20 mouse cellular contexts compared by ENCODE assay signal in the genomic region with DNA sequence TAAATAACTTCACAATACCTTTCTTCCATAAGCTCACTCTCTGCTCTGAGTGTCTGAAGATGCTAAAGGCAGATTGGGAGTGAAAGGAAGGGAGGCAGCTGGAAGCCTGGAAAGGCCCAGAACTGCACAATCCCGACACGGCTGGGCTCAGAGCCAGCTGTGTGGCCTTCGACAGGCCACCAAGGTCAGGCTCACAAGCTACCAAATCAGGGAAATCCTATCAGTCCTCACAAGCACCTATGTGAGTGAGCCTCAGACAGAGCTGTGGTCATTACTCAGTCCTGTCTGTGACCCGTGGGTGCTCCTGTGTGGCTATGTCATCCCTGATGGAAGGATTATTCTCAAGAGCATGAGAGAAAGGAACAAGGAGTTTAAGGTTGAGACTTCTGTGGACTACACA. TPM values are rescaled to one million over a fixed set of nuclear protein-coding genes. Genes with fewer than 3 reads are reported as not detected.
DNase-seq lines count a peak whose midpoint lies in the region; ATAC-seq and TF ChIP-seq lines count a peak whose summit lies in the region.
"Had no signal": no experiment of that assay in that cellular context is flagged by ENCODE, and none has a peak within 500 bp of the region (broad histone marks: within the 10 kb centered on the region; RNA-seq: fewer than 3 reads in every experiment).

No protein-coding gene starts in this region.

- intact Hi-C loops in heart, adult 2 months (cut with DNase I) = no loop called here
- intact Hi-C loops in heart, postnatal 25 days (cut with DNase I) = no loop called here

- H3K27ac ChIP-seq in heart, adult 2 months = 0 out of 2 replicates have a peak overlapping the region, but pooled peaks have one; percentile 18
- H3K27ac ChIP-seq in heart, postnatal 0 days (ENCODE audit: low read depth) = peak overlapping the region; percentile 21
- H3K27ac ChIP-seq in cerebellum, adult 2 months (ENCODE audit: insufficient read depth, low read length) = no peak overlapping the region
- H3K27ac ChIP-seq in intestine, embryonic 15.5 days = no peak overlapping the region
- H3K27ac ChIP-seq: embryonic facial prominence, embryonic 10.5 days; forebrain, embryonic 13.5 days; hindbrain, embryonic 10.5 days; kidney, embryonic 15.5 days; layer of hippocampus, adult 2 months; limb, embryonic 10.5 days; midbrain, embryonic 15.5 days had no signal

- peaks cover 14% of the 10 kb centered on the region for H3K36me3 ChIP-seq in heart, adult 2 months (ENCODE audit: control insufficient read depth, insufficient read depth, low read length)
- H3K36me3 ChIP-seq in heart, postnatal 0 days (replicated peaks; ENCODE audit: control insufficient read depth, insufficient read depth, low read length) = peaks cover 5% of the 10 kb centered on the region; the same call in 1 of the 2 replicates
- H3K36me3 ChIP-seq in intestine, embryonic 15.5 days = no peaks in the 10 kb centered on the region
- H3K36me3 ChIP-seq: kidney, embryonic 15.5 days; midbrain, embryonic 15.5 days had no signal

- no peak for TF ChIP-seq EP300 in heart, adult 2 months (IDR thresholded peaks at IDR 0.05; ENCODE audit: insufficient read depth, low read depth, low read length)
- TF ChIP-seq EP300 in heart, postnatal 0 days (IDR thresholded peaks at IDR 0.05; ENCODE audit: low read depth) = no peak

- peak in 1 of 2 experiments; percentile 52 for DNase-seq in heart, adult 2 months
- no peak for DNase-seq in heart, postnatal 25 days (ENCODE audit: low spot score)
- peak; percentile 62 for DNase-seq in ovary, postnatal 36 days (ENCODE audit: low spot score)
- DNase-seq in ovary, postnatal 10 days (ENCODE audit: low spot score) = no peak
- DNase-seq in heart, postnatal 0 days (ENCODE audit: low spot score) = no peak
- DNase-seq in cerebellum, adult 2 months = no peak
- DNase-seq in retina, embryonic 14.5 days (ENCODE audit: low spot score) = no peak
- DNase-seq: cerebellum, adult 11-12 months; gastrocnemius, postnatal 36 days; lung, adult 2 months had no signal

- peak; percentile 84 for ATAC-seq in heart, postnatal 0 days (ENCODE audit: insufficient read depth, low read depth)
- ATAC-seq in intestine, embryonic 15.5 days = no peak
- ATAC-seq: forebrain, embryonic 13.5 days; midbrain, embryonic 15.5 days had no signal

- no peak overlapping the region for H3K4me2 ChIP-seq in heart, postnatal 0 days (ENCODE audit: low read depth, low read length)
- H3K4me2 ChIP-seq in intestine, embryonic 15.5 days (replicated peaks) = no peak overlapping the region
- H3K4me2 ChIP-seq: forebrain, embryonic 13.5 days; kidney, embryonic 15.5 days; liver, embryonic 11.5 days; midbrain, embryonic 15.5 days had no signal

- TF ChIP-seq POLR2A in heart, adult 2 months (IDR thresholded peaks at IDR 0.05; ENCODE audit: insufficient read depth, low read depth, low read length) = no peak
- no peak for TF ChIP-seq POLR2A in cerebellum, adult 2 months (IDR thresholded peaks at IDR 0.05; ENCODE audit: borderline replicate concordance, insufficient read depth, low read length)

- whole genome bisulfite sequencing in heart, adult 2 months = 28% methylated on average over 4 of the region's 4 CpGs
- 31% methylated on average over 4 of the region's 4 CpGs for WGBS in heart, postnatal 0 days
- WGBS in cerebellum, adult 2 months = 66% methylated on average over 4 of the region's 4 CpGs
- WGBS in intestine, embryonic 15.5 days = 85% methylated on average over 4 of the region's 4 CpGs

- no peak overlapping the region for H3K9ac ChIP-seq in heart, adult 2 months (ENCODE audit: low read depth, low read length)
- no peak overlapping the region for H3K9ac ChIP-seq in heart, postnatal 0 days (replicated peaks; ENCODE audit: low read depth, low read length)
- H3K9ac ChIP-seq in intestine, embryonic 15.5 days = no peak overlapping the region
- H3K9ac ChIP-seq: forebrain, embryonic 13.5 days; kidney, embryonic 15.5 days; midbrain, embryonic 15.5 days had no signal

- H3K9me3 ChIP-seq in heart, postnatal 0 days (replicated peaks; ENCODE audit: control insufficient read depth, low read length) = no peaks in the 10 kb centered on the region
- no peaks in the 10 kb centered on the region for H3K9me3 ChIP-seq in intestine, embryonic 15.5 days
- H3K9me3 ChIP-seq: embryonic facial prominence, embryonic 10.5 days; forebrain, embryonic 13.5 days; hindbrain, embryonic 10.5 days; kidney, embryonic 15.5 days; limb, embryonic 10.5 days; midbrain, embryonic 15.5 days had no signal

- H3K79me2 ChIP-seq in heart, adult 2 months (replicated peaks; ENCODE audit: control insufficient read depth, insufficient read depth, low read length) = 0 out of 2 replicates have a peak, but pooled peaks cover 2% of the 10 kb centered on the region

- H3K4me3 ChIP-seq in heart, adult 2 months = no peak overlapping the region
- no peak overlapping the region for H3K4me3 ChIP-seq in heart, postnatal 0 days (ENCODE audit: low read depth, low read length)
- no peak overlapping the region for H3K4me3 ChIP-seq in cerebellum, adult 2 months (replicated peaks; ENCODE audit: insufficient read depth, low read depth, low read length)
- no peak overlapping the region for H3K4me3 ChIP-seq in intestine, embryonic 15.5 days (replicated peaks)
- H3K4me3 ChIP-seq: embryonic facial prominence, embryonic 10.5 days; forebrain, embryonic 13.5 days; hindbrain, embryonic 10.5 days; kidney, embryonic 15.5 days; layer of hippocampus, adult 2 months; limb, embryonic 10.5 days; midbrain, embryonic 15.5 days had no signal

- TF ChIP-seq CTCF in heart, adult 2 months (IDR thresholded peaks at IDR 0.05) = no peak
- no peak for TF ChIP-seq CTCF in heart, postnatal 0 days (IDR thresholded peaks at IDR 0.05; ENCODE audit: low read depth)
- TF ChIP-seq CTCF in cerebellum, adult 2 months (IDR thresholded peaks at IDR 0.05; ENCODE audit: borderline replicate concordance, insufficient read depth, low read depth, low read length) = no peak

- H3K27me3 ChIP-seq in heart, adult 2 months (ENCODE audit: control insufficient read depth, insufficient read depth, low read length) = no peaks in the 10 kb centered on the region
- H3K27me3 ChIP-seq in heart, postnatal 0 days (ENCODE audit: control insufficient read depth, insufficient read depth, low read length) = no peaks in the 10 kb centered on the region
- H3K27me3 ChIP-seq in cerebellum, adult 2 months (ENCODE audit: control insufficient read depth, insufficient read depth, low read length) = no peaks in the 10 kb centered on the region
- H3K27me3 ChIP-seq in intestine, embryonic 15.5 days (replicated peaks) = no peaks in the 10 kb centered on the region
- H3K27me3 ChIP-seq: CH12.LX; forebrain, embryonic 13.5 days; kidney, embryonic 15.5 days; midbrain, embryonic 15.5 days had no signal

- peaks cover 7% of the 10 kb centered on the region for H3K4me1 ChIP-seq in heart, adult 2 months (ENCODE audit: control insufficient read depth, insufficient read depth, low read length)
- H3K4me1 ChIP-seq in heart, postnatal 0 days (ENCODE audit: control insufficient read depth, insufficient read depth) = peaks cover 22% of the 10 kb centered on the region
- peaks cover 3% of the 10 kb centered on the region; the same call in 1 of the 2 replicates for H3K4me1 ChIP-seq in cerebellum, adult 2 months (ENCODE audit: control insufficient read depth, insufficient read depth, low read length)
- H3K4me1 ChIP-seq in intestine, embryonic 15.5 days (replicated peaks) = no peaks in the 10 kb centered on the region
- H3K4me1 ChIP-seq: midbrain, embryonic 15.5 days had no signal

RNA-seq across cellular contexts. Expression of a gene that starts 19.7 kb away (rescaled TPM):
- 10 to 100 TPM; 80.9 to 85.2 TPM for total RNA-seq in heart, adult 2 months (2021)
- polyA plus RNA-seq in heart, adult 2 months (2012; rRNA removed) = 26.4 and 34.2 TPM in 2 replicates
- total RNA-seq in heart, postnatal 25 days (2021) = 10 to 100 TPM; 81.3 to 83.2 TPM
- 81.8 and 84.5 TPM in 2 replicates for total RNA-seq in heart, postnatal 0 days (2014; rRNA removed; ENCODE audit: low replicate concordance)
- polyA plus RNA-seq in heart, postnatal 0 days (2015; fragmentation: Nextera tagmentation; extraction: Ambion mirVana) = 83.9 and 93.2 TPM in 2 replicates
- 47.9 and 49.8 TPM in 2 replicates for polyA plus RNA-seq in cerebellum, adult 2 months (2012; rRNA removed)
- 14.2 and 14.5 TPM in 2 replicates for polyA plus RNA-seq in intestine, embryonic 15.5 days (2015; fragmentation: Nextera tagmentation; extraction: Ambion mirVana)
- total RNA-seq: CH12.LX had no signal

Comparison
In these comparisons a context has a peak if more than half of its experiments do, and no peak if none do; other contexts are left out.
1. H3K27ac ChIP-seq: peak in heart, adult 2 months (single experiment) and heart, postnatal 0 days (single experiment); none in cerebellum, adult 2 months (single experiment) and intestine, embryonic 15.5 days (single experiment).